Mouse (Mus musculus) embryonic facial prominence, embryonic 14.5 days (tissue): ENCODE data around the gene Cd38. TPM values are rescaled to one million over a fixed set of nuclear protein-coding genes. Genes with fewer than 3 reads are reported as not detected.

Experiments
- ATAC-seq: fragments of 200-750 bp; cut with Nextera tagmentation; 2 replicates; pipeline ENCODE4 v1.8.0; 2017; ENCODE audit warnings: low read depth, moderate number of reproducible peaks, moderate TSS enrichment
- DNase-seq: peaks from one replicate; pipeline ENCODE4 v3.0.0-alpha.2; 2015; ENCODE audit warnings: low spot score
- H3K27ac ChIP-seq: fragments of 300-500 bp; sonication (generic); replicated peaks from 2 replicates; pipeline ENCODE4 v1.5.1; 2014; ENCODE audit warnings: low read depth, mild to moderate bottlenecking, low read length, moderate library complexity
- H3K27me3 ChIP-seq: fragments of 300-500 bp; sonication (generic); replicated peaks from 2 replicates; pipeline ENCODE4 v1.6.1; 2014; ENCODE audit warnings: low read length; ENCODE audit not compliant: control insufficient read depth, insufficient read depth
- H3K36me3 ChIP-seq: fragments of 300-500 bp; sonication (generic); 2 replicates; pipeline ENCODE4 v1.6.1; 2014; ENCODE audit warnings: low read length, mixed read lengths; ENCODE audit not compliant: control insufficient read depth, insufficient read depth
- H3K4me1 ChIP-seq: fragments of 300-500 bp; sonication (generic); 2 replicates; pipeline ENCODE4 v1.6.1; 2014; ENCODE audit warnings: antibody characterized with exemption, low read length; ENCODE audit not compliant: control insufficient read depth, insufficient read depth
- H3K4me2 ChIP-seq: fragments of 300-500 bp; sonication (generic); 2 replicates; pipeline ENCODE4 v1.6.1; 2014; ENCODE audit warnings: low read depth, mild to moderate bottlenecking, low read length, moderate library complexity, mixed read lengths
- H3K4me3 ChIP-seq: fragments of 300-500 bp; sonication (generic); 2 replicates; pipeline ENCODE4 v1.5.1; 2014; ENCODE audit warnings: low read depth, mild to moderate bottlenecking, low read length
- H3K9ac ChIP-seq: fragments of 300-500 bp; sonication (generic); 2 replicates; pipeline ENCODE4 v1.6.1; 2014; ENCODE audit warnings: low read depth, mild to moderate bottlenecking, low read length, moderate library complexity, mixed read lengths
- H3K9me3 ChIP-seq: fragments of 300-500 bp; sonication (generic); 2 replicates; pipeline ENCODE4 v1.6.1; 2016; ENCODE audit warnings: low read length; ENCODE audit not compliant: control insufficient read depth
- whole genome bisulfite sequencing: fragments of 180-500 bp; shearing (Covaris S2); extraction: QIAGEN DNeasy Blood & Tissue Kit; methylation state at CpG from one replicate; pipeline ENCODE4 v1.1.7; 2014; 5-methylcytosine and 5-hydroxymethylcytosine counted together
- polyA plus RNA-seq: library from polyadenylated mRNA; unstranded; fragments of >200 nt; fragmentation: Nextera tagmentation; extraction: Ambion mirVana; gene quantifications from 2 replicates; pipeline ENCODE4 v1.2.1, GENCODE M21; 2014

The Cd38 gene
- 7.8 and 9.1 TPM in 2 replicates for polyA plus RNA-seq

DNA sequence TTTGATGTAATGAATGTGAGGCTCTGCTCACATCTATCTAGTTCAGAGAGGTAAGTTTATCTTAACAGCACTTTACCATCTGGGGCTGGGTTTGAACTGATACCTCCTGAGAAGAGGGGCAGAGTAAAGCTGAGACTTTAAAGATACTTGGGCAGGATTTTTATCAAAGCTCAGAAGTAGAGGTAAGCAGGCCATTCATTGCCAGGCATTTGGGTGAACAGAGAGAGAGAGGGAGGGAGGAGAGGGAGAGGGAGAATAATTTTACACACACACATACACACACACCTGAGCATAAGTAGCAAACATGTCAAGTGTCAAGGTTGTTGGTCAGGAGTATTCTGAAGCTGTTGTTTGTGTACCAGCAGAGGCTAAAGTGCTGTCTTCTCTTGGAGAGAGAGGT, at the start of gene Cd38:
Cd38 (plus strand) TSS at position 301 of the 400 bp plus-strand sequence.
- H3K9ac ChIP-seq, result peak within 1 kb of the TSS; percentile 61

DNA sequence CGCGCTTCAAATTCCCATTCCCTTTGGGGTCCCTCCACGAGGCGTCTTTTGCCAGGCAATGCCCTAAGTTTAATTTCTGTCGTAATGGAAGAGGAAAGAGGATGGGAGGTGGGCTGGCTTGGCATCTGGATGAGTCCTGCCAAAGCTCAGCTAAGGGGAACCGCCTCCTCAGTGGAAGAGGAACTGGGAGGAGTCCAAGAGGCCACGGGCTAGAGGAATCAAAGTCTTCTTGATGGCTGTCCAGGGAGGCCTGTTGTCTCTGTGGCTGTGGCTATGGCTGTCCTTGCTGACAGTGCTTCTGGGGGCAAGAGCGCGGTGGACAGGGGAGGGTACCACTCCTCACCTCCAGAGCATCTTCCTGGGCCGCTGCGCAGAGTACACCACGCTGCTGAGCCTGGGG, 49.7 kb upstream of the Cd38 start, which contains the start of gene Bst1:
Bst1 (plus strand) TSS at position 191 of the 400 bp plus-strand sequence.
- Histone ChIP-seq H3K27ac (no peak within 1 kb of the TSS), H3K4me1 (no peaks in the 10 kb centered on the region), H3K36me3 (no peaks in the 10 kb centered on the region), H3K9ac (no peak within 1 kb of the TSS), H3K9me3 (no peaks in the 10 kb centered on the region), H3K27me3 (no peaks in the 10 kb centered on the region), H3K4me2 (no peak within 1 kb of the TSS), H3K4me3 (no peak within 1 kb of the TSS)
- DNase-seq, result peak; percentile 22
- no peak for ATAC-seq
- 53% methylated on average over 12 of the region's 12 CpGs for WGBS

More for the DNA sequence above, at the start of gene Cd38:
- no peak for DNase-seq
- H3K36me3 ChIP-seq, result no peaks in the 10 kb centered on the region
- ATAC-seq, result no peak
- H3K27ac ChIP-seq, result no peak within 1 kb of the TSS; the same call in 1 of the 2 replicates
- peak within 1 kb of the TSS; percentile 72 for H3K4me2 ChIP-seq
- H3K4me1 ChIP-seq, result peaks cover 11% of the 10 kb centered on the region; the same call in 1 of the 2 replicates
- no peaks in the 10 kb centered on the region for H3K27me3 ChIP-seq
- H3K4me3 ChIP-seq, result peak within 1 kb of the TSS; percentile 40
- no peaks in the 10 kb centered on the region for H3K9me3 ChIP-seq

DNA sequence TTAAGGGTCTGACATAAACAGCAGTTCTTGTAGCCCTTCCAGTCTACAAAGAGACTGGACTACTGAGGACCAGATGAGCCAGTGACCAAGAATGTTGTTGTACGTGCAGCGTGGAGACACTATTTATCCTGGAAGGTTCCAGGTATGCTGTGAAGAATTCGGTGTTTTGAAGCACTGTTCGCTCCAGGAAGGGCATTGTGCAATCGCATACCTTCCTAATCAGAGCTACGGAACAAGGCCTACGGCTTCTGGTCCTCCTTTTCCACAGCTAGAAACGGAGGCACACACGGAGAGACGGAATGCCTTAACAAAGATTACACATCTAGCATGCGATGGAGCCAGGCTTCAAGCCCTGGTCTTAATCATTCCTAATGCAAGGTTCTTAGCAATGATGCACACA, 47.6 kb upstream of the Cd38 start:
- H3K27me3 ChIP-seq, result no peaks in the 10 kb centered on the region
- DNase-seq (no peak), ATAC-seq (no peak)
- no peak overlapping the region for H3K4me2 ChIP-seq
- no peak overlapping the region for H3K27ac ChIP-seq
- no peaks in the 10 kb centered on the region for H3K9me3 ChIP-seq
- H3K9ac ChIP-seq, result no peak overlapping the region
- no peak overlapping the region for H3K4me3 ChIP-seq
- no peaks in the 10 kb centered on the region for H3K36me3 ChIP-seq
- no peaks in the 10 kb centered on the region for H3K4me1 ChIP-seq
- WGBS, result 80% methylated on average over 11 of the region's 11 CpGs

DNA sequence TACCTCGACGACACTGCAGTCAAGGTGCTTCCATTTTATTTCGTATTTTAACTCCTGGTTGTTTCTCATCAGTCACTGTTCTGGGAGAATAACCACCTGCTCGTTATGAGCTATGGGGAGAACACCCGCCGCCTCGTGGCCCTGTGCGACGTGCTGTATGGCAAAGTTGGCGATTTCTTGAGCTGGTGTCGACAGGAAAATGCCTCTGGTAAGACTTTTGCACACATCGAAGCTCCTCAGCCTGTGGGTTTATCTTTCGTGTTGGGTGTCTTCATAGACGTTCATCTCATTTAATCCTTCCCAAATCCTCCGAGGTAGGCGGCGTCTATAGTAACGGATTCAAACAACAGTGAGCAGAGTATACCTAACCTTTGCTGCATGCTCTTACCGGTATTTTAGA, 46.8 kb upstream of the Cd38 start, which contains the start of gene Fbxl5:
Fbxl5 (minus strand) TSS at position 101 of the 400 bp plus-strand sequence.
- Histone ChIP-seq H3K27ac (no peak within 1 kb of the TSS), H3K9me3 (no peaks in the 10 kb centered on the region), H3K4me1 (no peaks in the 10 kb centered on the region), H3K9ac (no peak within 1 kb of the TSS), H3K36me3 (no peaks in the 10 kb centered on the region), H3K4me2 (no peak within 1 kb of the TSS), H3K4me3 (no peak within 1 kb of the TSS), H3K27me3 (no peaks in the 10 kb centered on the region)
- no peak for DNase-seq
- ATAC-seq, result no peak
- WGBS, result 82% methylated on average over 19 of the region's 19 CpGs

DNA sequence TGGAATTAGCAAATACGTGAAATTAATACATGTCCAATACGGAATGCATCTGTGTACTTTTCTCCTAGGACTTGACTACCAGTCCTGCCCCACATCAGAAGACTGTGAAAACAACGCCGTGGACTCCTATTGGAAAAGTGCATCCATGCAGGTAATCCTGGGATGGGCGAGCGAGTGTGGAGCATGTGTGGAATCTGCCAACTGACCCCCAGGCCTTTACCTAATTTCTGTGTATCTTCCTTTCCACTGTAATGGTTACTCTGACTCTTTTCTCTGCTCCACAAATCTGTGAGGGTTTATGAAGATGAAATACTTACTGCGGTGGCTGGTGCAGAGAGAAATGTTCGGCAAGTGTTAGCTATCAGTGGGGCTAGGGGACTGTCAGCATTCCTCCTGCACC, 46.2 kb upstream of the Cd38 start:
- H3K4me3 ChIP-seq, result no peak overlapping the region
- H3K9me3 ChIP-seq, result no peaks in the 10 kb centered on the region
- H3K4me1 ChIP-seq, result no peaks in the 10 kb centered on the region
- 80% methylated on average over 8 of the region's 8 CpGs for WGBS
- no peaks in the 10 kb centered on the region for H3K36me3 ChIP-seq
- no peak overlapping the region for H3K4me2 ChIP-seq
- H3K27me3 ChIP-seq, result no peaks in the 10 kb centered on the region
- DNase-seq (no peak), ATAC-seq (no peak)
- no peak overlapping the region for H3K9ac ChIP-seq
- H3K27ac ChIP-seq, result no peak overlapping the region

DNA sequence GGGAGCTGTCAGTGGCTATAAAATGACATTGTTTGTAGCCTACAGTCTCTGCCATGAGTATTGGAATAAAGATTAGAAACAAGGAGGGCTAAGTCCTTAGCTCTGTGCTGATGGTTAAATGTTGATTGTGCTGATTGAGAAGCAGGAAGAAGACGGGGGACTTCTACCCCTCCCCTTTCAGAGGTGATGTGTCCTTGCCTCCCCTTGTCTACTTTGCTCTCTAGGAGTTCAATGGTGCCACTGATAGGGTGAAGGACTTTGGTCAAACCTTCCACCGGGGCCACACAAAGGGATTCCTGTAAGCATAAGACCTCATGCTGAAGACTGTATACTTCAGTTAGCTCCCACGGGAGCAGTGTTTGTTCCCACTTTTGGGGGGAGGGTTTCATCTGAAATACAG, 45.5 kb upstream of the Cd38 start:
- DNase-seq (no peak), ATAC-seq (no peak)
- Histone ChIP-seq H3K27me3 (no peaks in the 10 kb centered on the region), H3K36me3 (no peaks in the 10 kb centered on the region), H3K4me2 (no peak overlapping the region), H3K27ac (no peak overlapping the region), H3K4me3 (no peak overlapping the region), H3K9me3 (no peaks in the 10 kb centered on the region), H3K9ac (no peak overlapping the region), H3K4me1 (no peaks in the 10 kb centered on the region)
- WGBS, result 76% methylated on average over 3 of the region's 3 CpGs

DNA sequence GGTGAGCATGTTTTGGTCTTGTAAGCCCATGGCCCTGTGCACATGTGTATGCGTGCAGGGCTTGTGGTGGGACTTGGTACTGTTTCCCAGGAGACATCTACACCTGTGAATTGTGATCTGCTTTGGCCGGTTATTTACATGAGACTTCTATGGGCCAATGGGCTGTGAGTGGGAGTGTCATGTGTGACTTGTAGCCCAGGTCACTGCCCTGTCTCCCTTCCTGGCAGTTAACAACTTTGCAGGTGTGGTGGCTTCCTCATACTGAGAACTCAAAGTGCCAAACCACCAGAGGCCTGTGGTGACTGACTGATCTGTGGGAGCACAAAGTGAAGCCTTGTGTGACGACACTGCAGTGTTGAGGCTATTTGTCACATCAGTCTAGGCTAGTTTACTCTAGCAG, 43.8 kb upstream of the Cd38 start:
- Histone ChIP-seq H3K27me3 (no peaks in the 10 kb centered on the region), H3K4me1 (no peaks in the 10 kb centered on the region), H3K9ac (no peak overlapping the region), H3K4me2 (no peak overlapping the region), H3K9me3 (no peaks in the 10 kb centered on the region), H3K27ac (no peak overlapping the region), H3K36me3 (no peaks in the 10 kb centered on the region), H3K4me3 (no peak overlapping the region)
- ATAC-seq (no peak), DNase-seq (no peak)
- 87% methylated on average over 3 of the region's 3 CpGs for WGBS

DNA sequence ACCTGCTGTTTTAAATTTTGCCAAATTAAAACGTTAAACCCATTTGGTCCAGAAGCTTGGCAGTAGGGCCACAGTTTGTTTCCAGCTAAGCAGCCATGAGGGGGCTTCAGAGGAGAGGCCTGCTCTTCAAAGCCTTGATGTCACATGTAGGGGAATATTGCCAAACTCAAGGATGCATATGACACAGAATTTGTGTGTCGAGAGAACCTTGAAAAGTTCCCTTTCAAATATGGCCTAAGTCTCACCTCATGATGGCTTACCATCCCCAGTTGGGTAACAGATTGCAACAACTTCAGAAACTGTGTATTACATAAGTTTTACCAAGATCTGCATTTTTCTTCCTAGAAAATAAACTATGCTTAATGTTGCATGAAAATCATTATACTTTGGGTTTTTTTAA, 41.5 kb upstream of the Cd38 start:
- Histone ChIP-seq H3K27me3 (no peaks in the 10 kb centered on the region), H3K27ac (no peak overlapping the region), H3K4me1 (no peaks in the 10 kb centered on the region), H3K4me3 (no peak overlapping the region), H3K9ac (no peak overlapping the region), H3K4me2 (no peak overlapping the region), H3K36me3 (no peaks in the 10 kb centered on the region), H3K9me3 (no peaks in the 10 kb centered on the region)
- no peak for ATAC-seq
- 66% methylated on average over 2 of the region's 2 CpGs for WGBS
- DNase-seq, result no peak

DNA sequence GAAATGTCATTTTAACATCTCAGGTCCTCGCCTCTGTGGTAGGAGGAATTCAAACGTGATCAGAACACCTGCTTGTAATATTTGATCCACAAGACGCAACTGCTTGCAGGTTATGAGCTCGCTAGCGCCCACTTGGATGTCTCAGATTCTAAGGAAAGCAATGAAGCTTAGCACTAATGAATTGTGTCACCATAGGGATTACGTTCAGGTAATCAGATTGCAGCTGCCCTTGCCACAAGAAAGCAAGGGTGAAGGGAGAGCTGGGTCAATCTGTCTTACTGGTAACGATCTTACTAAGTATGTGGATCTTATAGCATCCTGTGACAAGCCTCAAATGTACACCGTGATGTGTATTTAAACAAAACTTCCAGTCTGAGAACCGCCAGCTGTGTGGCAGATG, 41.0 kb upstream of the Cd38 start:
- Histone ChIP-seq H3K36me3 (no peaks in the 10 kb centered on the region), H3K27me3 (no peaks in the 10 kb centered on the region), H3K4me1 (no peaks in the 10 kb centered on the region), H3K9ac (no peak overlapping the region), H3K27ac (no peak overlapping the region), H3K4me2 (no peak overlapping the region), H3K4me3 (no peak overlapping the region), H3K9me3 (no peaks in the 10 kb centered on the region)
- 71% methylated on average over 9 of the region's 9 CpGs for WGBS
- DNase-seq (peak; percentile 22), ATAC-seq (no peak)
